Mouse (Mus musculus) skeletal muscle tissue, adult 2 months (tissue): ENCODE results near the gene Adam19.
"Not testable (repeated sequence)": the region's sequence is repeated elsewhere in the genome, so short reads cannot be mapped to it uniquely, and the experiment has no call there.

ENCODE experiments used
- DNase-seq: peaks from one replicate; pipeline ENCODE4 v3.0.0-alpha.2; 2012; ENCODE audit warnings: low read depth, low spot score

Adam19 gene

GRCm38 (mm10) chr11:46127621-46128547 is 72.1 kb downstream of the Adam19 start:
- peak; percentile 89 for DNase-seq

GRCm38 (mm10) chr11:46128548-46128945 is 72.8 kb downstream of the Adam19 start:
- DNase-seq = no peak

GRCm38 (mm10) chr11:46131022-46131986 is 75.5 kb downstream of the Adam19 start:
- no peak for DNase-seq

- DNase-seq = no peak
Measured at GRCm38 (mm10) chr11:46134899-46135298, 79.1 kb downstream of the Adam19 start.

GRCm38 (mm10) chr11:46143342-46143741 is 87.5 kb downstream of the Adam19 start:
- DNase-seq = no peak

- DNase-seq = no peak
Measured at GRCm38 (mm10) chr11:46145163-46145875, 89.5 kb downstream of the Adam19 start.

GRCm38 (mm10) chr11:46146619-46147018 is 90.8 kb downstream of the Adam19 start:
- DNase-seq = no peak

GRCm38 (mm10) chr11:46156945-46157344 is 101.2 kb downstream of the Adam19 start:
- DNase-seq = no peak

GRCm38 (mm10) chr11:46157462-46157861 is 101.7 kb downstream of the Adam19 start:
- no peak for DNase-seq

- no peak for DNase-seq
Measured at GRCm38 (mm10) chr11:46165866-46166585, 110.2 kb downstream of the Adam19 start, which contains the start of gene Nipal4. Nipal4 (minus strand) TSS chr11:46166508.

- no peak for DNase-seq
Measured at GRCm38 (mm10) chr11:46168506-46168905, 112.7 kb downstream of the Adam19 start.

- no peak for DNase-seq
Measured at GRCm38 (mm10) chr11:46169908-46170307, 114.1 kb downstream of the Adam19 start.

GRCm38 (mm10) chr11:46172128-46172527 is 116.3 kb downstream of the Adam19 start:
- no peak for DNase-seq

- no peak for DNase-seq
Measured at GRCm38 (mm10) chr11:46176155-46176554, 120.4 kb downstream of the Adam19 start.

GRCm38 (mm10) chr11:46177246-46178043 is 121.7 kb downstream of the Adam19 start:
- DNase-seq = no peak

- DNase-seq = not testable (repeated sequence)
Measured at GRCm38 (mm10) chr11:46182031-46182430, 126.2 kb downstream of the Adam19 start.

GRCm38 (mm10) chr11:46184946-46185345 is 129.2 kb downstream of the Adam19 start:
- no peak for DNase-seq

- no peak for DNase-seq
Measured at GRCm38 (mm10) chr11:46185486-46185885, 129.7 kb downstream of the Adam19 start.

- no peak for DNase-seq
Measured at GRCm38 (mm10) chr11:46188283-46188682, 132.5 kb downstream of the Adam19 start.

- DNase-seq = no peak
Measured at GRCm38 (mm10) chr11:46194175-46194574, 138.4 kb downstream of the Adam19 start.
